Mouse (Mus musculus) small intestine, adult 2 months (tissue): ENCODE results near the gene Hist1h3g.

ENCODE experiments used
- CTCF ChIP-seq: fragments of 200-500 bp; IDR thresholded peaks from 2 replicates; pipeline ENCODE4 v1.5.1; 2012; ENCODE audit warnings: low read depth, mild to moderate bottlenecking, control low read depth, inconsistent platforms, low read length, moderate library complexity, mixed read lengths; ENCODE audit not compliant: insufficient replicate concordance, insufficient read length; ENCODE audit errors: extremely low read depth
- POLR2A ChIP-seq: fragments of 200-500 bp; IDR thresholded peaks from 2 replicates; pipeline ENCODE4 v1.6.1; 2012; ENCODE audit warnings: low read depth, mild to moderate bottlenecking, control low read depth, inconsistent platforms, low read length, moderate library complexity

- TF ChIP-seq CTCF (no peak), POLR2A (no peak)
Observed at GRCm38 (mm10) chr13:23516822-23517602, 18.2 kb upstream of the Hist1h3g start.
